Comparison of ENCODE assay signal across 14 mouse cellular contexts in genomic region chr14:86721768-86722167, GRCm38 (mm10).
"Had no signal": no experiment of that assay in that cellular context is flagged by ENCODE, and none has a peak within 500 bp of the region (broad histone marks: within the 10 kb centered on the region; RNA-seq: fewer than 3 reads in every experiment).

No protein-coding gene starts in this region.

- H3K4me1 ChIP-seq: intestine, embryonic 15.5 days; limb, embryonic 12.5 days; lung, embryonic 15.5 days; neural tube, embryonic 15.5 days had no signal

- H3K36me3 ChIP-seq: intestine, embryonic 15.5 days; limb, embryonic 12.5 days; lung, embryonic 15.5 days; neural tube, embryonic 15.5 days had no signal

- H3K4me2 ChIP-seq: intestine, embryonic 15.5 days; limb, embryonic 12.5 days; lung, embryonic 15.5 days; neural tube, embryonic 15.5 days had no signal

- H3K27ac ChIP-seq: intestine, embryonic 15.5 days; limb, embryonic 12.5 days; lung, embryonic 15.5 days; macrophage; neural tube, embryonic 15.5 days had no signal

- H3K9ac ChIP-seq: intestine, embryonic 15.5 days; limb, embryonic 12.5 days; lung, embryonic 15.5 days; neural tube, embryonic 15.5 days had no signal

- H3K9me3 ChIP-seq: intestine, embryonic 15.5 days; limb, embryonic 12.5 days; lung, embryonic 15.5 days; neural tube, embryonic 15.5 days had no signal

- ATAC-seq: intestine, embryonic 15.5 days had no signal

- H3K27me3 ChIP-seq: intestine, embryonic 15.5 days; limb, embryonic 12.5 days; lung, embryonic 15.5 days; neural tube, embryonic 15.5 days had no signal

- H3K4me3 ChIP-seq: intestine, embryonic 15.5 days; limb, embryonic 12.5 days; lung, embryonic 15.5 days; myocyte; neural tube, embryonic 15.5 days had no signal

- DNase-seq: kidney, adult 18-20 months; kidney, postnatal 10 days; kidney, postnatal 4 days; lung, postnatal 14 days; midbrain, embryonic 14.5 days; right cerebral cortex, adult 18-20 months; right cerebral cortex, postnatal 25 days; thymus, postnatal 36 days had no signal
